Mouse (Mus musculus) cerebellum, adult 11-12 months (tissue): ENCODE measurements around the gene Rd3.

Experiments
- DNase-seq: peaks from one replicate; pipeline ENCODE4 v3.0.0; 2022

Rd3 gene

DNA sequence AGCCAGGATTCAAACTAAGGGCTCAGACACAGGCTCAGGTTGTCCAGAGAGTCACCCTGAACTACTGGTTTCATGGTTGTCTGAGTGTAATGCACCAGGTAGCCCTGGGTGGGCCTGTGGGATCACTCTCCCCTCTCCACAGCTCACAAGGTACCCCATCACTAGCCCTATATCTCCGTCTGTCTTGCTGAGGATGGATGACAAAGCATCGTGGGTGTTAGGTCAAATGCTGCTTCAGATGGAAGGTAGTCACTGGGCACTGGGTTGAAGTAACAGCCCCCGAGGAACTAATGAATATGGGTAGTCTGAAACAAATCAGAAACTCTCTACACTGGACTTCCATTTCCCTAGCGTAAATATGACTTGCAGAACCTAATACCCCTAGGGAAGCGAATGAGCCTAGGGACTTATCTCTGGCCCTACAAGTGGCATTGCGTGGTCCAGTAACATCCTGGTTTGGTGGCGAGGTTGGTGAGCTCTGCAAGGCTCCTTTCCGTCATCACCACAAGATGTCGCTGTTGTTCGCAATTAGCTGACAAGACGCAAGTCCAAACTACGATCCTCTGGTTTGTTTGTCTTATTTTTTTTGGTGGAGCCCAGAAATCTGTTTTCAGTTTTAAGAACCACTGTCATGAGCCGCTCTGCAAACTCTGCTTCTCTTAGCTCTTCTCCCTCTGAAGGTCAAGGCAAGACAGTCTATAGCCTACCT, 12.2 kb upstream of the Rd3 start:
- DNase-seq = peak; percentile 50

DNA sequence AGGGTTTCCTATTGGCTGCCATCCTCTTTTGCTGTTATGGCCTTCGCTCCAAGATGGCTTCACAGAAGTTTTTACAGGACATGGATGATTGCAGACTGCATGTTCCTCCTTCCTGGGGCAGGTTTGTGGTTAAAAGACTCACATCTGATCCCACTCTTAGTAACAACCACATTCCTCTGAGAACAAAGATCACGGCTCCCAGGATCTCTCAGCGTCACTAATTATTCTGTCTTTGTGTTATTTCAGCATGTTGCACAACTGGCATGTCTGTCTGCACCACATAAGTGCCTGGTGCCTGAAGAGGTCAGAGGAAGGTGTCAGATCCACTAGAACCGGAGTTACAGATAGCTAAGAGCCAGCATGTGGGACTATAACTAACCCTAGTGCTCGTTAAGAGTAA, 7.2 kb upstream of the Rd3 start:
- no peak for DNase-seq

DNA sequence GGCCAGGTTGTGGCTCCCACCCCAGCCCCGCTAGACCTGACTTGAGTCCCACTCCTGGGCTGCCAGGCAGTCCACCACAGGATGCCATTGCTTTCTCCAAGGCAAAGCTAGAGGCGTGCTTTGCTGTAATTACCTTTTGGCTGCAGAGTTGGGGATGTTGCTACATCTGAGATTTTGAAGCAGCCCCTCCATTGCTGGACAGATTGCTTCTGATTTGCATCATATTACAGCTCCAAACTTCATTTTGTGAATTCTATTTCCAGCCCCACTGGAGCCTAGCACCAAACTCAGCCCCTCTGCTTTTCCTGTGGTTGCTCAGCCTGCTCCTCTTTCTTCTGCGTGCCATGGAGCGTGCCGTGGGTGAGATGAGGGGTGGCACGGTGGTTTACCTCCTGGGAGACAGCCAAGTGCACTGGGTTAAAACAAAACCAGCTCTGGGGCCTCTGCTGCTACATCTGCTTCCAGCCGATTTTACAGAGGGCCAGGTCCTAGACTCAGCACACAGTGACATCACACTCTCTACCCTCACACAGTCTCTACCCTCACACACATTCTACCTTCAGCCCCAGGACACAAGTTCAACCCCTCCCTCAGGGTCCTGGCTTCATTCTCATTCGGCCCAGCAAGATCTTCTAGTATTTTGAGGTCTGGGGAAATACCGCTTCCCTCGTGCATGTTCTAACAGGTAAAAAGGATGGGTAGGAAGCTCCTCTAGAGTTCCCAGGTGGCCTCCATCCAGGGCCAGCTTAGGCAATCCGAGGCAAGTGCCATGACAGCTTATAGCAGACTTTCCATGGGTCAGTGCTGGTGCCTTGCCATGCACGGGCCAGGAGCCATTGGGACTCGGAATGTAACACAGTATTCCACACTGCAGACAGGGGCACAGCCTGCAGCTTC, 2.4 kb upstream of the Rd3 start:
- DNase-seq = no peak

DNA sequence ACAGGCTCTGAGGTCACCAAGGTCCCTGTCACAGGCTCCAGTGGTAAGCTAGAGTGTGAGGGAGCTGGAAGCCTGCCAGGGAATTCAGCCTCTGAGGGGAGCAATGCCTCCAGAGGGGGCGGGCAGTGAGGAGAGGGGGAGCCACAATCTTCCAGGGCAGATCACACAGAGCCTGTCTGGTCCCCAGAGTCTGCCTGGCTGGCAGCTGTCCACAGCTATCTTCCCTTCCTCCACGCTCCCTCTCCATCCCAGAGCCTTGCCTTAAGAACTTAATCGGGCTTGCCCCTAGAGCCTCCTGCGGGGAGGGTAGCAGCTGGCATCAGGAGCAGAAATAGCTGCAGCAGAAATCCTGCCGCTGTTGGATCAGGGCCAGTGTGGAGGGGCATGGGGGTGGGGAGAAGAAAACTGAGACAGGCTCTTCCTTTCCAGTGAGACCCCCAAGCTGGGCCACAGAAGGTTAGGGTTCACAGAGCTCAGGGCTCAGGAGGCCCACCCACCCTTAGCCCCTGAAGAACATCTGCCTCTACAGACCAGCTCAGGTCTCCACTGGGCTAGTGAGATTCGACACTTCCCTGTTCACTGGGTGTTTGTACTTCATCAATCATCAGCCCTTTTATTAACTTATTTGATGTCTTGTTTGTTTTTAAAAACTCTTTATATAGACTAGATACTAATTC, 4.4 kb downstream of the Rd3 start:
- no peak for DNase-seq

DNA sequence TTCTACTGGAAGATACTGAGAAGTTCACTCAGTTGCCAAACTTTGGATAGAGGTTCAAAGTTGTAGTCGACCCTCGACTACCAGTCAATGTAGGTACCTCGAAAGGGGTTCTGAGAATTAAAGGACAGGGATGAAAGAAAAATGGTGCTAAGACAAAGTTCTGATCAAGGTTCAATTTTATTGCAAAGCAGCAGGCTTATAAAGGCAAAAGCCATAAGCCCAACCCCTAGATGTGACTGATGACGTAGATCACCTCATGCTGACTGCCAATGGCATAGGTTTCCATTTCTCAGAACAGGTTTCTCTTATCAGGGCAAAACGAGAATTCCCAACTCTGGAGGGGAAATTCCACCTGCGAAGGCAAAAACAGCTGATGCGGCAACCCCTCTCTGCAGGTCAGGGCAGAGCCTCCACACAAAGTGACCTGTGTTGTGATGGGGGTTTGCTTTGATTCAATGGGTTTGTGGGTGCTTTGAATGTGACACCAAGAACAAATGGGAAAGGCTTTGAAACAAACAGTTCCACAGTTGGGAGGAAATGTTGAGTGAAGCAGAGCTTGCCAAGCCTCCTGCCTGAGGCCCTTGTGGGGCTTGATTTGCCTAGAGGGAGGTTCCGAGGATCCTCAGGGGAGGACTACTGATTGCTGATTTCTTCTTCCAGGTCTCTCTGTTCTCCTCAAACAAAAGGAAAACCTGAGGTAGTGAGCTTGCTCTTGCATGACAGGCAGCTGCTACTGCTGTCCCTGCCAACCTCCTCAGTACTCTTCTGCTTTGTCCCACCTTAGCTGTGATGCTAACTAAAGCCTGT, 9.7 kb downstream of the Rd3 start:
- no peak for DNase-seq

DNA sequence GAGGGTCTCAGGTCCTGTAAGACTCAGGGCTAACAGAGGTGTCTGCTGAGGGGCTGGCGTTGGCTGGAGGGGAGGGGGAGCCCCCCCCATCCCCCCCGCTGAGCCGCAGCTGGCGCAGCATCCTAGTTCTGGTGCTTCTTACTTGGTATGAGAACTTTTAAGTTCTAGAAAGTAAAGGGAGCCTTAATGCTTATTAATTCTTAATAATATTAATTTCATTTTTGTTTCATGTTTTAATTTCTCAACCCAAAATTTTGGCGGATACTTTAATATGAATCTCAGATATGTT, 10.3 kb downstream of the Rd3 start:
- DNase-seq = no peak

DNA sequence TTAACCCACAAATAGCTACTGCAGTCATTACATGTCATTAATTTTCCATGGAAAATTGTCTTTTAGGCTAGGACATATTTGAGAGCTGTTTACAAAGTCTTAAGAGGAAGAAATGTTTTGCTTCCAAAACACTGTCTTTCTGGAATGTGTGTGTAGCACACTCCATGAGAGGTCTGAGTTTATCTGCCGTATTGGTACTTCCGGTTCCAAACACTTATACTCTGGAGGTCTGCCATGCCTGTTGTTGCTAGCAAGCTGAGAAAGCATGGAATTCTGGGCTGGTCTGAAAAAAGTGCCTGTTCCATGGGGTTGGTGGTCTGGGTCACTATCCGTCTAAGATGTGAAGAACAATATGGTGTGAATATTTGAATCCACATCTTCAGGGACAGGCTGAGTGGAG, 11.5 kb downstream of the Rd3 start:
- no peak for DNase-seq

DNA sequence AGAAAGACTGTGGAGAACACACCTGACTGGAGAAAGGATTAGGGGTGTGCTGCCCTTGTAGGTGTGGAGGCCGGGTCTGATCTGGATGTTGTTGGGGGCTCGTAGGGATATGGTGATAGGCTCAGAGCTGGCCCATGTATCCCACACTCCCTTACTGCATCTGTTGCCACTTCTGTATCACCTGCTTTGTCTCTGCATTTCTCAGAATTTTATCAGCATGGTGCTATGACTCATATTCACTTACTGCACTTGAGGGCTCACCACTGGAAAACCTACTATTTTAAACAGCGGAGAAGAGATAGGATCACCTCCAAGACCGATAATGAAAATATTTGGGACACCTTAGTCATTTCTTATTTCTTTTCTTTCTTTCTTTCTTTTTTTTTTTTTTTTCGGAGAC, 11.9 kb downstream of the Rd3 start:
- no peak for DNase-seq

DNA sequence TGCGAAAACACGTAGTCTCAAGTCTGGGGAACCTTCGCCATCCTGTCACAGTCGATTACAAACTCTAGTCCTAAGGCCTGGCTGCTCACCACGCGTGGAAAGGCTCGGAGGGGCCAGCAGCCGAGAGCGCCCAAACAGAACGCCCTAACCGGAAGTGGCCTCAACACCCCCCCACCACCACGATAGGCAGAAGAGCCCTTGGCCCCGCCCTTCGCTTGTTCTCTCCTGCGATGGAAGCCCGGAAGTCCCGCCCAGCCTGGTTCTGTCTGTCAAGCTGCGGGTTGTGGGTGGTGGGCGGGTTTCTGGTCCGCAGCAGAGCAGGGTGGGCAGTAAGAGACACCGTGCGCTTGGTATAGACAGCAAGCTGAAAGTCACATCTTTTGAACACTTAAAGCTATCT, 12.8 kb downstream of the Rd3 start:
- peak; percentile 95 for DNase-seq

DNA sequence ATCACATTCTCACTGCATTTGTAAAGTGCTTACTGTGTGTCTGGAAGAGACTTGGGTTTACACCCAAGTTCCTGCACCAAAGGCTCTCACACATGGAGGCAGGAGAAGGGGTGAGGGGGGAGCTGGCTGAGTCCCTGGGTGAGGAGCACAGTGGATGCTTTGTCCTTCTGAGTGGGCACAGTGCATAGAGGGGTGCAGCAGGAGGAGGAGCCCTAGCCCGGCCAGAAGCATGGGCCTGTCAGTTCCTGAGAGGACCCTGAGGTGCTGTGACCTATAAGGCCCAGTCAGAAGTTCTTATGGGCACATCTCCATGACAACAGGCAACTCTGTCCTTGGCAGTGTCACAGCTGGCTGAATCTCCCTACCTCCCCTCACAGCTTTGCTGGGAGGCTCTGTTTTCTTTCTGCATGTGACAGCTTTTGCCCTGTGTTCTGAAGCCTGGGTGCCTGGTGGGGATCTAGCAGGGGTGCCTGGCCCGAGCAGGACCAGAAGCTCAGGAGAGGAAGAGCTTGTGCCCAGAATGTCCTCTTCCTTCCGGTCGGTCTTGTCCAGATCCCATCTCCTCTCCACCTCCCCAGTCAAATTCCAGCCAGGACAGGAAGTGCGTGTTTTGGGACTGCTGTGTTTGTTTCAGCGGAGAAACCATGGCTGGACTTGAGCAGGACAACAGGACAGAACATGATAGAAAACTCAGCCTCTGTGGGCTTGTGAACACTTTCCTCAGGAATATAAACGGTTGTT, 15.0 kb downstream of the Rd3 start:
- DNase-seq = no peak

DNA sequence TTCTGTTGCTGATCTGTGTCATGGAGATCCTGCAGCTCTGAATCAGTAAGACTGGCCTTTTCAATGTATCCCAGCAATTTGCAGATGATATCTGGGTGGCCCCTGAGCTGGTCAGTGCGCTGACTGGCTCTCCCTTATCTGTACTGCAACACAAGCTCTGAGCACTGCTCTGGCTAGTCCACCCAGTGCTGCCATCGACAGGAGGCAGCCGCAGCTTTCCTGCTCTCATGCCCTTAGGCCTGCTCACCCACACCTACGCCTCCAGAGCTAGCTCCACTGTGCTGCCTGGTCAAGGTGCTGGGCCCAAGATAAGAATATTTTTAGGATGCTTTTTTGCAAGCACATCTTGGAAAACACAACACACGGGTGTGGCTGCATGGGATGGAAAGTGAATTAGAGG, 17.3 kb downstream of the Rd3 start:
- DNase-seq = no peak

DNA sequence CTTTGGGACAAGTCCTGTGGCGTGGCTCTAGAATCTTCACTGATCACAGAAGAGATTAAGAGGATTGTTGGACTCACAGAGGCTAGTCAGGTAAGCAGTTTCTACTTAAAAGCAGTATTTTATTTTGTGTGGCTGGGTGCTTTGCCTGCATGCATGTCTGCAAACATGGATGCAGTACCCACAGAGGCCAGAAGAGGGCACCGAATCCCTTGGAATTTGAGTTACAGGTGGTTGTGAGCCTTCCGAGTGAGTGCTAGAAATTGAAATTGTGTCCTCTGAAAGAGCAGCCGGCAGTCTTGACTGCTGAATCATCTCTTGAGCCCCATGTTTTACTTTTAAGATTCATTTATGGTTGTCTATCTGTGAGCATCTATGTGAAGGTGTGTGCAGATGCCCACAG, 18.3 kb downstream of the Rd3 start:
- DNase-seq = no peak

DNA sequence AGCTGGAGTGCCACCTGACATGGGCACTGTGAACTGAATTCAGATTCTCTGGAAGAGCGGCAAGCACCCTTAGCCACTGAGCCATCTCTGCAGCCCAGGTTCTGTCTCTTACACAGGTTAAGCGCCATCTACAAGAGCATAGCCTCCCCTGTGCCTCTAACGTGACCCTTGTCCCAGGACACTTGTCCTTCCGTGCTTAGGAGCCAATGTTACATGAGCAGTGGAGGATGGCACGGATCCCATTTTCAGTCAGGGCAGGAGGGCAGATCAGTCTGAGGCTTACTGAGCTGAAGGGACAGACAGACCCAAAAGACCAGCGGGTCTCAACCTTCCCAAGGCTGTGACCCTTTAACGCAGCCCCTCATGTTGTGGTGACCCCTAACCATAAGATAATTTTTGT, 18.7 kb downstream of the Rd3 start:
- DNase-seq = no peak

DNA sequence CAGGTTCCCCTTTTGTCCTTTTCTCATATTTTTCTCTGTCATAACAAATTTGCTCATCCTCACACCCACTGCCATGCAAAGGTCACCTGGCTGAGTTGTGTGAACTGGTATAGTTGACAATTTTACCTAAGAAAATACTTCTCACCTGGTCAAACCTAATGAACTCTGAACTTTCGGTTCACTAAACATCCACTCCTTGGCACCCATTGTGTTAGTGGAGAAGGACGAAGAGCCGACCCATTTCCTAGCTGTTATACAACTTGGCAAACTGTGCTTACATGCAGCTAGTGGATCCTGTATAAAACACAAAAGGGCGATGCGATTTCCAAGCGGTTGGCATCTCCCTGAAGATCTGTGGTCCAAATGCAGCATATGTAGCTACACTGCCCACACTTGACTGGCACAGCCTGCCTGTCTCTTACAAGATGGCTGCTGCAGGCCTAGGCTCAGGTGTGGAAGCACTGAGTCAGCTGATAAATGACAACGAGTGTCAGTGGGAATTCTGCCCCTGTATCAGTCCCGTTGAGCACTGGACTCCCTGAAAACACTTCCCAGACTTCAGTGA, 19.5 kb downstream of the Rd3 start:
- no peak for DNase-seq

DNA sequence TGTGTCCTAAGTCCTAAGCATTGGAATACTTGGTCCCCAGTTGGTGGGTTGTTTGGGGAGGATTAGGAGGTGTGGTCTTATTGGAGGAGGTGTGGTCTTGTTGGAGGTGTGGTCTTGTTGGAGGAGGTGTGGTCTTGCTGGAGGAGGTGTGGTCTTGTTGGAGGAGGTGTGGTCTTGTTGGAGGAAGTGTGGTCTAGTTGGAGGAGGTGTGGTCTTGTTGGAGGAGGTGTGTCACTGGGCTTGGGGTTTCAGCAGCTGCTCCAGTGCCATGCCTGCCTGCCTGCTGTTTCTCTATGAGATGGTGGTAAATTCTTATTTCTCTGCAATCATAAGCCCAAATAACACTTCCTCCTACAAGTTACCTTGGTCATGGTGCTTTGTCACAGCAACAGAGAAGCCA, 21.9 kb downstream of the Rd3 start:
- no peak for DNase-seq
